Mouse (Mus musculus) limb, embryonic 14.5 days (tissue): Measurements from ENCODE around the gene Pde10a. TPM values are rescaled to one million over a fixed set of nuclear protein-coding genes. Genes with fewer than 3 reads are reported as not detected.
A peak's percentile ranks its signal among the peaks of the same experiment; 100 is the strongest.

Source experiments
- ATAC-seq: fragments of 200-750 bp; cut with Nextera tagmentation; 2 replicates; pipeline ENCODE4 v1.8.0; 2017; ENCODE audit warnings: low read depth, moderate number of reproducible peaks, moderate TSS enrichment; ENCODE audit not compliant: low FRiP score
- DNase-seq: peaks from one replicate; pipeline ENCODE4 v3.0.0-alpha.2; 2015; ENCODE audit warnings: low spot score
- H3K27ac ChIP-seq: fragments of 300-500 bp; sonication (generic); replicated peaks from 2 replicates; pipeline ENCODE4 v1.5.1; 2014; ENCODE audit warnings: low read depth, mild to moderate bottlenecking, low read length, moderate library complexity, mixed read lengths
- H3K27me3 ChIP-seq: fragments of 300-500 bp; sonication (generic); 2 replicates; pipeline ENCODE4 v1.6.1; 2014; ENCODE audit warnings: low read length, mixed read lengths; ENCODE audit not compliant: control insufficient read depth, insufficient read depth
- H3K36me3 ChIP-seq: fragments of 300-500 bp; sonication (generic); 2 replicates; pipeline ENCODE4 v1.6.1; 2014; ENCODE audit warnings: mild to moderate bottlenecking, low read length, moderate library complexity, mixed read lengths; ENCODE audit not compliant: control insufficient read depth, insufficient read depth
- H3K4me1 ChIP-seq: fragments of 300-500 bp; sonication (generic); 2 replicates; pipeline ENCODE4 v1.6.1; 2014; ENCODE audit warnings: antibody characterized with exemption, low read length, mixed read lengths; ENCODE audit not compliant: control insufficient read depth, insufficient read depth
- H3K4me2 ChIP-seq: fragments of 300-500 bp; sonication (generic); replicated peaks from 2 replicates; pipeline ENCODE4 v1.6.1; 2014; ENCODE audit warnings: low read depth, mild to moderate bottlenecking, low read length, moderate library complexity; ENCODE audit not compliant: severe bottlenecking
- H3K4me3 ChIP-seq: fragments of 300-500 bp; sonication (generic); replicated peaks from 2 replicates; pipeline ENCODE4 v1.5.1; 2014; ENCODE audit warnings: low read length
- H3K9ac ChIP-seq: fragments of 300-500 bp; sonication (generic); 2 replicates; pipeline ENCODE4 v1.6.1; 2014; ENCODE audit warnings: mild to moderate bottlenecking, low read depth, low read length, moderate library complexity; ENCODE audit not compliant: severe bottlenecking
- H3K9me3 ChIP-seq: fragments of 300-500 bp; sonication (generic); 2 replicates; pipeline ENCODE4 v1.6.1; 2016; ENCODE audit warnings: low read length; ENCODE audit not compliant: control insufficient read depth
- POLR2A ChIP-seq: fragments of 200-500 bp; IDR thresholded peaks from 2 replicates; pipeline ENCODE4 v1.8.0; 2012; ENCODE audit warnings: inconsistent platforms, mild to moderate bottlenecking, moderate library complexity, borderline replicate concordance; ENCODE audit not compliant: insufficient read depth, insufficient read length; ENCODE audit errors: extremely low read depth
- WGBS: fragments of 180-500 bp; shearing (Covaris S2); extraction: QIAGEN DNeasy Blood & Tissue Kit; methylation state at CpG from one replicate; pipeline ENCODE4 v1.1.7; 2014; 5-methylcytosine and 5-hydroxymethylcytosine counted together
- polyA plus RNA-seq, 2 experiments: library from polyadenylated mRNA; depleted of rRNA in 1 of 2; stranded (reverse) in 1 of 2; unstranded in 1 of 2; fragments of >200 nt; fragmentation: Nextera tagmentation in 1 of 2; extraction: Ambion mirVana in 1 of 2; gene quantifications; 2 replicates each; pipeline versions ENCODE4 v1.2.1 to v1.2.3; 2012 to 2014

The Pde10a gene
- polyA plus RNA-seq, 2 experiments, result 3.8 to 5.0 TPM

DNA sequence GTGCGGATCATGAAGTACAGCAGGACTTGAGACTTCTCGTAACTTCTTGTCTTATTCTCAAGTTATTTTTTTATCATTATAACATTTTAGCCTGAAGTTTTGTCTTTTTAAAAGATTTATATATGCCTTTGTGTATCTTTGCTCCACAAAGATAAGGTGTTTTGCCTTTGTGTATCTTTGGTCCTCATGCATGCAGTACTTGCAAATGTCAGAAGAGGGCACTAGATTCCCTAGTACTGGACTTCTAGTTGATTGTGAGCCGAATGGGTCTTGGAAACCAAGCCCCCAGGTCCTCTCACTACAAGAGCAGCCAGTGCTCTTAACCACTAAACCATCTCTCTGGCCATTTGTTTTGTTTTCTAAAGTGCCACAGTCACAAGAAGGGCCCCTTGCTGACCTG is 55.2 kb downstream of the Pde10a start:
- H3K36me3 ChIP-seq, result no peaks in the 10 kb centered on the region
- H3K4me2 ChIP-seq, result no peak overlapping the region
- H3K9me3 ChIP-seq, result no peaks in the 10 kb centered on the region
- ATAC-seq (no peak), DNase-seq (no peak)
- no peak overlapping the region for H3K27ac ChIP-seq
- no peak for TF ChIP-seq POLR2A
- 65% methylated on average over 3 of the region's 3 CpGs for WGBS
- H3K27me3 ChIP-seq, result no peaks in the 10 kb centered on the region
- no peak overlapping the region for H3K4me3 ChIP-seq
- H3K4me1 ChIP-seq, result no peaks in the 10 kb centered on the region
- no peak overlapping the region for H3K9ac ChIP-seq

DNA sequence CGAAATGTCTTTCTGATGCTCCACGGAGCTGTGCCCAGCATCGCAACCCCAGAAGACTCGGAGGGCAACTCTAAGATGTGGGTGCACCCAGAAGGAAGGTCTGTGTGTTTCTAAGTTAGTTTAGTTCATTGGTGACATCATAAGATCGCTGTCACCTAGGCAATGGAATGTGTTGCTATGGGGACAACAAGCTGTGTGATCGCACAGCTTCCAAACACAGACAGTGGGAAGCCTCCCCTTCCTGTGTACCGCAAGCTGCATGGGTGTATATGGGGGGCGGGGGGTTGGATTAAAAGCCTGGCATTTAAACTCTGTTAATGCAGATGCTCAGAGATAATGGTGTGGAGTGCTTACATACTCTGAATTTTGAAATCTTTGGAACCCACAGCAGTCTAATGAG is 56.4 kb downstream of the Pde10a start:
- ATAC-seq (no peak), DNase-seq (no peak)
- H3K9me3 ChIP-seq, result no peaks in the 10 kb centered on the region
- H3K27me3 ChIP-seq, result no peaks in the 10 kb centered on the region
- no peak overlapping the region for H3K27ac ChIP-seq
- H3K4me3 ChIP-seq, result no peak overlapping the region
- no peak for TF ChIP-seq POLR2A
- H3K36me3 ChIP-seq, result no peaks in the 10 kb centered on the region
- H3K4me1 ChIP-seq, result no peaks in the 10 kb centered on the region
- no peak overlapping the region for H3K4me2 ChIP-seq
- WGBS, result 80% methylated on average over 8 of the region's 8 CpGs
- H3K9ac ChIP-seq, result no peak overlapping the region

DNA sequence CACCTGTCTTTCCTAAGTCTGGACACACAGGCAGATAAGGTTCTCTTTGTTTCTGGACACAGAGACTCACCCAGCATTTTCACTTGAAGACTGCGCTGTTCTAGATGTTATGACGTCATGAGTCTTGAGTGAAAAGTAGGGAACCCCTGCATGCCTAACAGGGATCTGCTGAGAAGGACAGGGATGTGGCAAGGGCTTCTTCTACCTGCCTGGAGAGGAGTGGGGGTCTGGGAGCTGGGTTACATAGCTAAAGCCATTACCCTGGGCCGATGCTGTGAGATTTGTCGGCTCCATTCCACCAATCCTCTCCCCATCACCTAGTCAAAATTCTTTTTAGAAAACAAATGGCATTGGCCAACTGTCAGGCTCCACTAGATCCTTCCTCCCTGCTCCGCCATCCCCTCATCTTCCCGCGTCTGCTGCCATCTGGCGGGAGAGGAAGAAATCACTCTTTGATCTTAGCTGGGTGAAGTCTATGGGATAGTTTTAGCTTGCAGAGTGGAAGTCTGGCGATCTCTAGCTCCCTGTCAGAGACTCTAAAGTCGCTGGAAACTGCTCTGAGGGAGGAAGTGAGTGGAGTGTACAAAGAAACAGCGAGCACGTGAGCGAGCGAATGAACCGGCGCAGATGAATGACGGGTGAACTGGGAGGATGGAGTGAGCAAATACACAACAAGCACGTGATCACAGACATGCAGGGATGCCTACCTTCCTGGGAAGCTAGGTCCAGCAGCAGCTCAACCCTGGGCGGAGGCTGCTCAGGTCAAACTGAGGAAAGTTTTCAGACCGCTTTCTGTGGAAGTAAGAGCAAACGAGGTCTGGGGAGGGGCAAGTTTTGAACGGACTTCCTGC is 67.5 kb downstream of the Pde10a start:
- 0 out of 2 replicates have a peak overlapping the region, but pooled peaks have one; percentile 21 for H3K9ac ChIP-seq
- H3K4me3 ChIP-seq, result peak overlapping the region; percentile 18
- TF ChIP-seq POLR2A, result no peak

DNA sequence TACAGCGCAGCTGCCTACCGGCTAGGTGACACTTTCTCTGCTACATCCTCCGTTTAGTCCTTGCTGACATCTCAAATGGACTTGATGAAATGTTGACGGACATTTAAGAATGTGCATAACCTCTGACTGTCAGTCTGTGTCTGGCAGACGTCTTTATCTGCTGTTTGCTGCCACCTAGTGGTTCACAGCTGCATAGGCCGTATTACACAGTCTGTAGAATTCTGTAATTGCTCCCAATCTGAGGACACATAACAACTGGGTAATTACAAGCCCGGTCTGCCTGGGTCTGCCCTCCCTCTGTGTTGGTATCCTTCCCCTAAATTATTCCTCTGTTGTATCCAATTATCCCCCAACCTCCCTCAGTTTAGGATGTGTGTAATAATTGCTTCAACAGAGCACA is 72.6 kb downstream of the Pde10a start:
- WGBS, result 10% methylated on average over 7 of the region's 7 CpGs
- H3K4me1 ChIP-seq, result no peaks in the 10 kb centered on the region
- ATAC-seq (no peak), DNase-seq (peak; percentile 69)
- no peaks in the 10 kb centered on the region for H3K36me3 ChIP-seq
- TF ChIP-seq POLR2A, result no peak
- no peak overlapping the region for H3K4me2 ChIP-seq
- no peak overlapping the region for H3K9ac ChIP-seq
- no peak overlapping the region for H3K4me3 ChIP-seq
- H3K27me3 ChIP-seq, result no peaks in the 10 kb centered on the region
- no peaks in the 10 kb centered on the region for H3K9me3 ChIP-seq
- H3K27ac ChIP-seq, result no peak overlapping the region

More for the DNA sequence above, 67.5 kb downstream of the Pde10a start:
- H3K4me2 ChIP-seq, result peak overlapping the region; percentile 41
- H3K27ac ChIP-seq, result no peak overlapping the region
- 16% methylated on average over 22 of the region's 22 CpGs for WGBS
- no peaks in the 10 kb centered on the region for H3K9me3 ChIP-seq
- peak; percentile 62 for DNase-seq
- H3K27me3 ChIP-seq, result no peaks in the 10 kb centered on the region
- ATAC-seq, result peak; percentile 55; the same call in 1 of the 2 replicates
- H3K4me1 ChIP-seq, result no peaks in the 10 kb centered on the region
- no peaks in the 10 kb centered on the region for H3K36me3 ChIP-seq

DNA sequence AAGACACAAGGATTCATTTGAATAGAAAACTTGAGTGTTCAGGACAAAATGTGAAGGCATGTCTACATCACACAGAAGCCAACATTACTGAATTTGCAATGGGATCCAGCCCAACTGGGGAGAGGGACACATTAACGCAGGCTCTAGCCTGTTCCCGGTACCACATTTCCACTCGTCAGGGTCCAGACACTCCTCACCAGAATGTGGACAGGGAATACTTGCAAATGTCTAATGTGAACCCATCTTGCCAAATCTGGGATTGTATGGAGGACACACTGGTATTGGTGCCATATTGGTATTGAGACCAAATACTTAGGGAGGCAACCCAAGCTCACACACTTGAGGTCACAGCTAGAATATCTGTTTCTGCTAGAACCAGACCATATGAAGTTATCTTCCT is 77.8 kb downstream of the Pde10a start:
- H3K36me3 ChIP-seq, result no peaks in the 10 kb centered on the region
- H3K27me3 ChIP-seq, result no peaks in the 10 kb centered on the region
- H3K9ac ChIP-seq, result no peak overlapping the region
- H3K9me3 ChIP-seq, result no peaks in the 10 kb centered on the region
- TF ChIP-seq POLR2A, result no peak
- no peak for DNase-seq
- no peak for ATAC-seq
- no peak overlapping the region for H3K27ac ChIP-seq
- H3K4me3 ChIP-seq, result no peak overlapping the region
- H3K4me1 ChIP-seq, result no peaks in the 10 kb centered on the region
- WGBS, result 87% methylated on average over 3 of the region's 3 CpGs
- no peak overlapping the region for H3K4me2 ChIP-seq
